Mouse (Mus musculus) left cerebral cortex, postnatal 36 days (tissue): ENCODE data around the gene Bcl10. TPM values are rescaled to one million over a fixed set of nuclear protein-coding genes. Genes with fewer than 3 reads are reported as not detected.
"Not testable (repeated sequence)": the region's sequence is repeated elsewhere in the genome, so short reads cannot be mapped to it uniquely, and the experiment has no call there.

ENCODE experiments used
- DNase-seq, 2 experiments: peaks; one replicate each; pipeline ENCODE4 v3.0.0; 2021 to 2022; ENCODE audit warnings: low spot score in 2 of 2, mixed read lengths in 1 of 2
- intact Hi-C: fragments of 180-260 bp; cut with DNase I; formaldehyde crosslinking; loops from one replicate; pipeline ENCODE4 v1.15.1; 2025
- total RNA-seq, 2 experiments: library from RNA; stranded (reverse); gene quantifications; 2 replicates each; pipeline ENCODE4 v1.2.3; 2021

Bcl10 gene
- total RNA-seq, 2 experiments from 2014 or later, result 12.1 to 14.8 TPM

- intact Hi-C loops, result no loop called here
- no peak for DNase-seq
These were observed 23.3 kb downstream of the Bcl10 start for GRCm38 (mm10) chr3:145945904-145946303.

- intact Hi-C loops, result no loop called here
- no peak for DNase-seq
These were observed 24.1 kb downstream of the Bcl10 start for GRCm38 (mm10) chr3:145946654-145947053.

- intact Hi-C loops, result no loop called here
- DNase-seq, result no peak
These were observed 25.1 kb downstream of the Bcl10 start for GRCm38 (mm10) chr3:145947539-145948204.

GRCm38 (mm10) chr3:145950034-145950814, 27.6 kb downstream of the Bcl10 start:
- intact Hi-C loops, result loop anchor here (1.0 to 5.0 kb wide), 2 partner anchors 107 to 227 kb away; no protein-coding TSS in a partner anchor
- peak; percentile 57 for DNase-seq

GRCm38 (mm10) chr3:145950815-145951130, 28.2 kb downstream of the Bcl10 start:
- intact Hi-C loops, result loop anchor here (1.0 to 5.0 kb wide), 2 partner anchors 107 to 227 kb away; no protein-coding TSS in a partner anchor
- no peak for DNase-seq

GRCm38 (mm10) chr3:145951287-145952165, 28.9 kb downstream of the Bcl10 start:
- no peak for DNase-seq

GRCm38 (mm10) chr3:145952945-145953344, 30.3 kb downstream of the Bcl10 start:
- no peak for DNase-seq
- intact Hi-C loops, result loop anchor here (5.0 kb wide), 1 partner anchor 104 kb away; no protein-coding TSS in a partner anchor

More at GRCm38 (mm10) chr3:145951287-145952165, 28.9 kb downstream of the Bcl10 start:
- intact Hi-C loops, result loop anchor here (5.0 kb wide), 1 partner anchor 106 kb away; no protein-coding TSS in a partner anchor

GRCm38 (mm10) chr3:145953411-145953810, 30.8 kb downstream of the Bcl10 start:
- no peak for DNase-seq
- intact Hi-C loops, result loop anchor here (5.0 kb wide), 1 partner anchor 104 kb away; no protein-coding TSS in a partner anchor

GRCm38 (mm10) chr3:145959824-145960223, 37.2 kb downstream of the Bcl10 start:
- intact Hi-C loops, result no loop called here
- DNase-seq, result no peak

GRCm38 (mm10) chr3:145962411-145962810, 39.8 kb downstream of the Bcl10 start:
- intact Hi-C loops, result no loop called here
- no peak for DNase-seq

- intact Hi-C loops, result no loop called here
- DNase-seq, result no peak
These were observed 40.8 kb downstream of the Bcl10 start for GRCm38 (mm10) chr3:145963101-145964017.

- no peak for DNase-seq
- intact Hi-C loops, result no loop called here
These were observed 41.4 kb downstream of the Bcl10 start for GRCm38 (mm10) chr3:145964018-145964387.

GRCm38 (mm10) chr3:145964473-145964872, 41.9 kb downstream of the Bcl10 start:
- DNase-seq, result no peak
- intact Hi-C loops, result no loop called here

GRCm38 (mm10) chr3:145965583-145965982, 43.0 kb downstream of the Bcl10 start:
- intact Hi-C loops, DNase-seq: not testable (repeated sequence)

- intact Hi-C loops, result no loop called here
- no peak for DNase-seq
These were observed 44.2 kb downstream of the Bcl10 start for GRCm38 (mm10) chr3:145966806-145967205.

GRCm38 (mm10) chr3:145969031-145969501, 46.5 kb downstream of the Bcl10 start:
- no peak for DNase-seq
- intact Hi-C loops, result no loop called here

- DNase-seq, result no peak
- intact Hi-C loops, result no loop called here
These were observed 48.9 kb downstream of the Bcl10 start for GRCm38 (mm10) chr3:145971501-145971900.

GRCm38 (mm10) chr3:145974986-145975385, 52.4 kb downstream of the Bcl10 start:
- DNase-seq, result no peak
- intact Hi-C loops, result no loop called here
